Mouse (Mus musculus) 3T3-L1 (cell line): ENCODE results near the gene Ntpcr.

Experiments
- DNase-seq: peaks from one replicate; pipeline ENCODE4 v3.0.0-alpha.2; 2015; ENCODE audit warnings: low read depth, low spot score

The Ntpcr gene

DNA sequence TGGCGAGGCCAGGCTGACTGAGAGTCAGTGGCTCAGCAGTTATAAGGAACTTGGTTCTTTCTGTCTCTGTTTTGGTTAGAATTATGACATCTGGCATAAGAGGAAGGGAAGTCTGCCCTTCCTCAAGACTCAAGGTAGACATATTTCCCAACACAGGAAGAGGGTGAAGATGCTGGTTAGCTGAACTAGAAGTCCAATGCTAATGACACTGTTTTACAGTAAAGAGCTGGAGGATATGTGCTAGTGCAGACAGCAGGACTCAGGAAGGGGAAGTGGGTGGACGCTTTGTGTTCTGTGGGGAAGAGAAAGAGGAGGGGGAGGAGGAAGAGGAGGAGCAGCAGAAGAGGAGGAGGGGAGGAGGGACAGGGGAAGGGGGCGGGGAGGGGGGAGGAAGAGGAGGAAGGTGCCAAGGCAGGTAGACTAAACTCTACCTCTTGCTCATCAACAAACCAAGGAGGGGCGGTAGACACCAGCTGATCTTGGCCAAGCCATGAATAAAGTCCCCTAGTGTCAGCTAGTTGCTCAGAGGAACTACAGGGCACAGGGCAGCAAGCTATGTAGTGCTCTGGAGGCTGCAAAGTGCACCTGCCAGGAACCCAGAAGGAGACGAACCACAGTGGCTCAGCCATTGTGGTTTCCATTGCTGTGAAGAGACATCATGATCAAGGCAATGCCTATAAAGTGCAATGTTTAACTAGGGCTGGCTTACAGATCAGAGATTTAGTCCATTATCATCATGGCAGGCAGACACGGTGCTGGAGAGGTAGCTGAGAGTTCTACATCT lies 4.5 kb upstream of the Ntpcr start:
- DNase-seq = no peak

DNA sequence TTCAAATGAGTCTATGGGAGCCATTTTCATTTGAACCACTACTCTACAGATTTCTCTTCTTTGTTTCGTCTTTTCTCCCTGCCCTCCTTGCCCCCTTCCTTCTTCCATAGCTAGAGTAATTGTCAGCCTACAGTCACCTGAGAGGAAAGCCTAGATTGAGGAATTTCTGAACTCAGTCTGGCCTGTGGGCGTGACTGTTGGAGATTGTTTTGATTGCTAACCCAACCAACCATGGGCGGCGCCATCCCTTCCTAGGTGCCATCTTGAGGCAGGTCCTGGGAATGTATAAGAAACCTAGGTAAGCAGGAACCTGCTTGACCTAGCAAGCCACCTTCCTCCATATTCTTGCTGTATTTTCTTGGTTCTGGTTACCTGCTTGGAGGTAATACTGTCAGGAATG lies 3.6 kb upstream of the Ntpcr start:
- DNase-seq = no peak

DNA sequence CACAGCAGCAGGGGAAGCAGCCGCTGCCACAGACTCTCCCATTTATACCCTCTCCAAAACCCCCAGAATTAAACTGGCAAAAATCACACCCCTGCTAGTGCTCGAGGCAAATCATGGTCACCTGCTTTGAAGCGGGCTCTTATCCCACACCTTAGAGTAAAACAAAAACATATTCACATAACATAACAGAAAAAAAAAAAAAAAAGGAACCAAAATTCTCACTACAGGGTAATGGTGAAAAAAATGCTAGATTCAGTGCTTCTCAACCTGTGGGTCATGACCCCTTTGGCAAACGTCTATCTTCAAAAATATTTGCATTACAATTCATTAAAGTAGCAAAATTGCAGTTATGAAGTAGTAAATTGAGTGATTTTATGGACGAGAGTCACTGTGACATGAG lies 2.8 kb upstream of the Ntpcr start:
- no peak for DNase-seq

DNA sequence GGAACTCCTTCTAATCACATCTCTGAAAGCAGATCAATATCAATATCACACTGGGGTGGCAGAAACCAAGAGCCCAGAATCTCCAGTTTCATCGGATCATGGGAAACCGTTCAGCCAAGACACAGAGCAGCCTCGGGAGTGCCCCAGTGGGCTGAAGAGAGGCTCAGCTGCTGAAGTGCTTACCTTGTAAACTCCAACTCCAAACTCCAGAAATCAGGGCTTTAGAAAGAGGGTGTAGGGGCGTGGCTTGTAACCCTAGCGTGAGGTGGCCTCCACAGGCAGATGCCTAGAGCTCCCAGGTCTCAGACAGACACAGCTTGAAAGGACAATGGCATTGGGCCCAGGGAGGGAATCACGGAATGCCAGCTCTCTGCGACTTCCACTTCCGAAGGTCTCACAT lies 2.0 kb upstream of the Ntpcr start:
- no peak for DNase-seq

DNA sequence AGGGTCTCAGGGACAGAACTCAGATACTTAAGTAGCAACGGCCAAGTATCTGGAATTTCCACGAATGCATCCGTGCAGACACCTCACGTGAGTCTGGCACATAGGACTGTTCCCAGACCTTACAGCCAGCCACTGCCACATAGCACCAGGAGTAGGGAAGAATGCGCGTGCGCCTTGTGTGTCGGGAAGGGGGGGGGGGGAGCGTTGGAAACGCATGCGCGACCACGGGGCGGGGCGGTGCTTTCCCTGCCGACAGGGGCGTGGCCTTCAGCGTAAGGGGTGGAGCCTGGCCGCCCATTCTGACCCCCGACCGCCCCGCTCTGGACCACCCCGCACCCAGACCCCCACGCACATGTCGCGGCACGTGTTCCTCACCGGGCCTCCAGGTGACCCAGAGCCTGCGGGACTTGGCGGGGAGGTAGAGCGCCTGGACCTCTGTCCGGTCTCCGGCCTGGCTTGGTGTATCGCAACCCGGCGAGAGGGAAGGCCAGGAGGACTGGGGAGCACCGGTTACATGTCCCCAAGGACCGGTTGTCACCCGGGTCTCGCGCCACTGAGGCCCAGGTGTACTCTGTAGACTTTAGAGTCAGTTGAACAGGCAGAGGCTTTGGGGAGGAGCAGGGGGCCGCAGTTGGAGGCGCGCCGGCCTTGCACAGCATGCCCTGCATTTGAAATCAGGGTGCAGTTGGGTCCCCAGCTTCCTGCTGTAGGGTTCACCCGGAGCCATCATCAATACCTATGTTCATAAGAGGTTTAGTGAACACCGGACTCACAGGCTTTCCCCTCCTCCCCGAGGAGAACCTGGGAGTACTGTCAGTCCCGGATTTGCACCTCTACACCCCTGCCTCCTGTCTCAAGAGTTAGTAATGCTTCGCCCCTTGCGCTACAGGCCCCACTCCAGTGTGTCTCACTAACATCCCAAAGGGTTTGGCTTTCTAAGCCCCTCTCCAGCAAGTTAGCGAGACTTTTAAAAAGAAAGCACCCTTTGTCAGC lies 4.5 kb downstream of the Ntpcr start:
- peak; percentile 88 for DNase-seq

DNA sequence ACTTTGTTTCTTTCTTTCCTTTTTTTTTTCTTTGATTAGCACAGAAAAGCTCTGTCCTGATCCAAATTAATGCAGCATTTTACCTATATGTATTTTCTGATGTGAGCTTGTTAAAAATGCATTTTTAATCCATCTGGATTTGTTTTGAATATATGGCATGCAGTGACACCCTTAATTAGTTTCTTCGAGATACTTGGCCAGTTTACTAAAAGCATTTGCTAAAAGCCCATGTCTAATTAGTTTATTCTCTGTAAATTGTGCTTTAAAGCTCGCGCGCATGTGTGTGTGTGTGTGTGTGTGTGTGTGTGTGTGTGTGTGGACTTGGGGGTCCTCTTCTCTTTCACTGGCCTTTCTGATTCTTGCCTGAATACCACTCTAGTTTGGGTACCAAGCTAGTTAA lies 9.2 kb downstream of the Ntpcr start:
- DNase-seq = no peak

DNA sequence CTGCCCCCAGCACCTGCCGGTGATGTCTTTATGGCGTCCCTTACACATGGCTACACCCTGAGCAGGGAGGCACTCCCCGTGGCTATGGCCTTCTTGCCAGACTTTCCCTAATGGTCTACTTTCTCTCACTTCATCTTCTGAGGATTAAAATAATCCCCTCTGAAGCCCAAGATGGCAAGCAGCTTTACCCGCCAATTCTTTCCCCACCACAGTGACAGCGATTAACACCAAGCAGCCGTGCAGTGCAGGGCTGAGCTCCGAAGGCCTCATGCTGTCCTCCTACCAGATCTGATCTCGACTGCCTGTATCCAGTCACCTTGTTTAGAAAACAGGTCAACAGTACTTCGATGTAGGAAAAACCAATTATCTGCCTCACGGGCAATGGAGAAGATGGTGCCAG lies 10.9 kb downstream of the Ntpcr start:
- no peak for DNase-seq

DNA sequence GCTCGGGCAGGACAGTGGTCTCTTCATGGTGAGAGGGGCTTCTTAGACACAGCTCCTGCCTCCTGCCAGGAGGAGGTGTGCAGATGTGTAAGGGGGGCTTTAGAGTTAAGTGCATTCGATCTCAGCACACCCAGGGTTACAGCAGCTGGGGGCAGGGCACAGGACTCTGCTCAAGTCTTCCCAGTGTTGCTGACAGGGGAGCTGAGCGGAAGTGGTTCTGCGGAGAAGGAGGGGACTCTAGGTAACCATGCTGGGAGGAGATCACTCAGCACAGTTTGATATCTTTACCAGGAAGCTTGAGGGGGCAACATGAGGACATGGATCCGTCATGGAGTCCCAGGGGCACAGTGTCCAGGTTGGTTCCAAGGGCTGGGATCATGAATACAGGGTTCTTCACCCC lies 11.6 kb downstream of the Ntpcr start:
- no peak for DNase-seq

DNA sequence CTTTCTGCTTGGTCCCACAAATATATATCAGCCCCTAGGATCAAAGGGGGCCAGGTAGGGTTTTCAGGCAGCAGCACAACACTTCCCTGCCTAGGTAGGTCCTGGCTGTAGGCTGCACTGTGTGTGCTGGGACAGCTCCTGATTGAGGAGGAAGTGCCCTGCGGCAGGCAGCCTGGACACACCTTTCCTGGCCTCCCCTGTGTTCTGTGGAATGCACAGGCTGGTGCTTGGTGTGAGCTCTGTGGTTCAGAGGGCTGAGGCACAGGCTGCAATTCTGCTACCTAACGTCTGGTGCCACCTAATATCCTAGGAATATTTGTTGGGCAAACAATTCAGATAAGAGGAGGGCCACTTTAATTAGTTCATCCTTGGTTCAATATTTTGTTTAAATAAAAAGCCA lies 12.1 kb downstream of the Ntpcr start:
- no peak for DNase-seq

DNA sequence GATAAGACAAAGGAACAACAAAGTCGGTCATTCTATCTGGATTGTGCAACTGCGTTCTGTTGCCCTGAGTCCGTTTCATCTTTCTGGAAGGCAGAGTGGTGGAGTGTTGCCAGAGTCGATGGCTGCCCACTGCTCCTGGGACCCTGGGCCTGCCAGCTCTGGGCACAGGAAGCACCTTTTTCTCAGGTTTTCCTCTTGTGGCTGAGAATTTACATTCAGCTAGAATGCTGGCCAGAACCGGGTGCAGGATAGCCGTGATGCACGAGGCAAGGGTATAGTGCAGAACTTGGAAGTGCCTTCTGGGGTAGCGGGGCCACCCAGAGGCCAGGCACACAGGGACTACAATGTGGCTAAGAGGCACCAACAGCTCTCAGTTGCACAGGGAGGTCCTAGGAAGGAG lies 12.6 kb downstream of the Ntpcr start:
- DNase-seq = no peak

DNA sequence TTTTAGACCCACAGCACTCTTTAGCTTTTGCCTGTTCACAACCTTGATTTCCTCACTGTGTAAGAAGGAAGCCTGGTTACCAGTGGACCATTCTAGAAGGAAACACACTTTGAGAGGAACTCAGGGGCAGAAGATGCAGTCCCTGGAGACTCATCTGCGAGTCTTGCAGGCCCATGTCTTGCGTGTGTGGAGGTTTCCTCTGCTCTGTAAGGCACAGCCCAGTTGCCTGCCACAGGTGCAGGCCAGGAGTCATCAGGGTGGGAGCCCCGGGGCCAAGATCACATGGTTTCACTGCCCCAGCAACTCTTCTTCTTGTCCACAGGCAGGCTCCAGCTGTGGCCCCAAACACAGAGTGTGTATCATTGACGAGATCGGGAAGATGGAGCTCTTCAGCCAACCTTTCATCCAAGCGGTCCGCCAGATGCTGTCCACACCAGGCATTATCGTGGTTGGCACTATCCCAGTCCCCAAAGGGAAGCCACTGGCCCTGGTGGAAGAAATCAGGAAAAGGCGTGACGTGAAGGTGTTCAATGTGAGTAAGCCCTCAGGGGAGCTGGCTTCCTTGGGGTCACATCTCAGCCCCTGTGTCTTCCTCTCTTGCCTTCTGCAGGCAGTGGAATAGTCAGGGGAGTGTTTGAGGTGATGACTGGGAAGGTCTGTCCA lies 15.3 kb downstream of the Ntpcr start:
- DNase-seq = no peak

DNA sequence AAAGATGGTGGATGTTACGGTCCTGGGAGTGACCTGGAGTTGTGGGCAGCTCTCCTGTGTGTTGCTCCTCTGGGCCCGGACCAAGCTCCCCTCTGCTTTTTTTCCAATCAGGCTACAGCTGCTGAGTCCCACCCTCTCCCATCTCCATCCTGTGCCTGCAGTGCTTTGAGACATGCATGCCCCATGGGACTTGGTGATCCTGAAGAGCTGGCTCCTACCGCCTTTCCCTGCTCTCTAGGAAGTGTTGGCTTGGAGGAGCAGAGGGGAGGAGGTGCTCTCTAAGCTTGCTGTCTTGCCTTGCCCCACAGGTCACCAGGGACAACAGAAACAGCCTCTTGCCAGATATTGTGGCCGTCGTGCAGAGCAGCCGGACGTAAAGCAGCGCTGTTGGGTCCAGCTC lies 17.6 kb downstream of the Ntpcr start:
- no peak for DNase-seq

DNA sequence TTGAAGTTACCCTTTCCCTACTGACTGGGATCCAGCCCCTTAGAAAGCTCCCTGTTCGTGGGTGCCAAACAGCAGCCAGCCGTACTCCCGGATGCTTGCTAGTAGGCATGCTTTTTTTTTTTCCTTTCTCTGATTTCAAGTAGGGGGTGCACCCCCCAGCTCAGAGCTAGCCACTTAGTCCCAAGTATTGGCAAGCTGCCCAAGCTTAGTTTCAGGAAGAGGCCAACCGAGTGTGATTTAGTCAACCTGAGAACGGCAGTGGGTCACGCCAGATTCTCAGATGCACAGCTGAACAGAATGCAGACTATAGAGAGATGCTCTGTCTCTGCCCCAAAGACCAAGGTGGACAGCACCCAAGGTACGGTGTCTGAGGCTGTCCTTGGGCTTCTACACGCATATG lies 21.1 kb downstream of the Ntpcr start:
- no peak for DNase-seq

DNA sequence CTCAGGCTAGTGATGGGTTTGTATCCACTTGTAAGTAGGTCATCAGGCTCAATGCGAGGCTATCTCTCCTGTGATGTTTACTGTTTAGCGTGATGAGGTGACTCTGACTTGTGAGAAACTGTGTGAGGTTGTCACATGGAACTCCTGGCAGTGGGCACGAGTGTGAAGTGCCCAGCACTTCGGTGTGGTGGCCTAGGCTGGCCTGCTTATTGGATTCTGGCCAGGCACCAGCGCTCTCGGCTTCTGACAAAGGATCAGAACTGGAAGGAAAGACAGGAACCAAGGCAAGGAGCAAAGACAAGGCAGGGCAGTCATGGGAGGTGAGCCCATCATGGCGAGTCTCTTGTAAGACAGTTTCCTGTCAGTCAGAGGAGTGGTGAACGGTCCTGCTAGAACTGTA lies 26.1 kb downstream of the Ntpcr start:
- no peak for DNase-seq

DNA sequence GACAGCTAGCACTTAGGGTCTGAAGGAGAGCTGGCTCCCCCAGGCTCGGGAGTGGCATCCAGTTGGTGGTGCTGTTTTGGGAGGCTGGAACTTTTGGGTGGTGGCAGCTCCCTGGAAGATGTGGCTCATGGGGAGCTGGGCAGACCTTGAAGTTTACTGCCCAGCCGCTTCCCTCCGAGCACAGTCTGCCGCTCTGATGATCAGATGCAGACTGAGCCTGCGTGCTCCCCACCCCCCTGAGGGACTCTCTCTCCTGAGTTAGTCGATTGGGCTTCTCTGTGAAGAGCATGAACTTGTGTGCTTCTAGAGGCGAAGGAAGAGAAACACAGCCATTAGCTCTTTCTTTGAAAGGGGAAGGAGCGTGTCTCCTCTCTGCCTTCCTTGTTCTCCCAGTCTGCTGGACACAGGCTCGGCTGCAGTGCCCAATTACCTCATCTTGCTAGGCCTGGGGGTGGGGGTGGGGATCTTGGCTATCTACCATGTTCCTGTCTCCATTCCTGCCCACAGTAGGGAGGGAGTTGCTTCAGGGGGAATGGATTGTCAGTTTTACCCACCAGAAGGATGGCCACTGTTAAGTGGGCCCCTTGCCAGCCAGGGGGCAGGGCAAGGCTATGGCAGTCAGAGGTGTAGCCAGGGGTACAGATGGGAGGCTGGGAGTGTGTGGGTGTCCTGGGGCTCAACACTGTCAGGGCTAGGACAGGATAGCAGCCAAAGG lies 26.8 kb downstream of the Ntpcr start:
- DNase-seq = peak; percentile 29

DNA sequence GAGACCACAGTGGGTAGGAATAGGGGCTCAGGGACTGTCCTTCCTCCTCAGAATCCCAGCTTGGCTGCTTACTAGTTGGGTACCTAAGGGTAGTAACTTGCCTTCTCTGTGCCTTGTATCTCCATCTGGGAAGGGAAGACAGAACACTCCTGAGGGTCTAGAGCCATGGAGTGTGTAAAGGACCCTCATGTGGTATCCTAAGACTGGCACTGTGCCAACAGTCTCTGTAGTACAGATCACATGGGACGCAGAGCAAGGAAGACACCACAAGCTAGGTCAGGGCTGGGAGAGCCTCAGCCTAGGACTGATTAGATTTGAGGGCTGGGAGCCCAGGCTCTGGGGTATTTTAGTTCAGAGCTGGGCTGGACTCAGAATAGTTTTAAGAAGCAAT lies 27.3 kb downstream of the Ntpcr start:
- DNase-seq = no peak

DNA sequence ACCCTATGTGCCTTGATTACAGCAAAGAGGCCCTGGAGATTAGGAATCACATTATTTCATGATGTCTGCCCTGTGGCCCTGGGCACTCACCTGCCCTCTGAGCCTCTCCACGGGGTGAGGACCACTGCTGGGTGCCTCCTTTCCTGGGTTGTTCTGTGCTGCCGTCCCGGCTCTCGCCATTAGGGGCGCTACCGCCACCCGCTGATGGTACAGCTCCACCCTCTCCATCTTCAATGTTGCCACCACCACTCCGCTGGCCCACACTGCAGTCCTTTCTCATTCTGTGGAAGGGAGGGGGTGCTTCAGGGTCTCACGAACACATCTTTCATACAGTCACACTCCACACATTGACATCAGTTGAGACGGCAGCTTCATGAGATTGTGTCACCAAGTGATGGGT lies 29.3 kb downstream of the Ntpcr start:
- no peak for DNase-seq

DNA sequence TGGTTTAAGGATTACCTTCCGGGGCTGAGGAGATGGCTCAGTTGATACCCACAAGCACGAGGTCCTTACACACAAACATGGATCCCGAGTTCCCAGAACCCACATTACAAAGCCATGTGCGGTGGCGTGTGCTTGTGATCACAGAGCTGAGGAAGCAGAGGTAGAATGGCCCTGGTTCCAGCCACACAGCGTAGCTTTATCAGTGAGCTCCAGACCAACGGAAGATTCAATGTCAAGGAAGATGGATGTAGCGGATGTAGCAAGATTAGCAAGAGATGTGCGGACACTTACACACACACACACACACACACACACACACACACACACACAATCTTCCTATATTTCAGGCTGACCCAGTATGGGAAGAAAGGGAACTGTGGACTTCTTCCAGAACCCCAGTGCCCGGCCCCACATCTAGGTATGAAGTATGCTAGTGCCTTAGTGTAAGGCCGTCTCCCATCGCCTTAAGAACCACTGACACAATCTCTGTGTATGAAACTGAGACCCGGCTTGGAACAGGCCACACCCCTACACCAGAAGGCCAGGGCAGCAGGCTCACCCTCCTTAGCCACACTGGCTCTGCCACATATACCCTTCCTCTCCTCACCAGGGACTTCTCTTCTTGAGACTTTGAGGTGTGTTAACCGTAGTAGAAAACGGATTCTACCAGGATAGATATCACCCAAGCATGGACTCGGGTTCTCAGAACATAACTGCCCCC lies 33.5 kb downstream of the Ntpcr start:
- DNase-seq = no peak

DNA sequence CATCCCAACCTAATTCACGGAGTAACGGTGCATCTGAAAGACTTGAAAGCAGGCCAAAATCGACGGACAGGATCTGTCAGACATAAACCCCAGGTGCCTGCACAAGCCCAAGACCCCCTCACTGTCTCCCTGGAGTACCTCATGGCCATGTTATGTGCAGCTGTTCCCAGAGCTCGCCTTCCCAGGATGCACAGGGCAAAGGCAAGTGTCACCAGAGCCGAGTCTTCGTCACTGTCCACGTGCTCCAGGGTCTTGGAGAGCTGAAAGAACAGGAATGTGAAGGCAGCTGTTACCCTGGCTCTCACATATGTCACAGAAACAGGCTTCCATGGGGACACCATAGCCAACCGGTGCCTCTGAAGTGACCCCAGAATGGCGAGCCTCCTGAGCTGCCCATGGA lies 38.3 kb downstream of the Ntpcr start:
- no peak for DNase-seq

DNA sequence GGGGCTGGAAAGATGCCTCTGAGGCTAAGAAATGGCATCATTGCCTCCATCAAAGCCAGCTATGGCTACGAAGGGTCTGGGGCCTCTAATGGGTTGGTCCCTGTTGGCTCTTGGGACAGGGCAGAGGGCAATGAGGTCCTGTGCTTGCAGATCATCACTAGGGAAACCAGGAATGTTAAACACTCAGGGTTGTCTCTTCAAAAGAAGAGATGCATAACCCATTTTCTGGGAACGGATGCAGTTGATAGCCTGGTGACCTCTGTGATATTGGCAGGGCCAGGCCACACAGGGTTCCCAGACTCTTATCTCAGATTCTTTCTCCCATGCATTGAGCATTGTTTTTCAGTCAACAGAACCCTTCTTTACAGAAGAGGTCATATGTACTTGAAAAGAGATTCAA lies 42.5 kb downstream of the Ntpcr start:
- no peak for DNase-seq

DNA sequence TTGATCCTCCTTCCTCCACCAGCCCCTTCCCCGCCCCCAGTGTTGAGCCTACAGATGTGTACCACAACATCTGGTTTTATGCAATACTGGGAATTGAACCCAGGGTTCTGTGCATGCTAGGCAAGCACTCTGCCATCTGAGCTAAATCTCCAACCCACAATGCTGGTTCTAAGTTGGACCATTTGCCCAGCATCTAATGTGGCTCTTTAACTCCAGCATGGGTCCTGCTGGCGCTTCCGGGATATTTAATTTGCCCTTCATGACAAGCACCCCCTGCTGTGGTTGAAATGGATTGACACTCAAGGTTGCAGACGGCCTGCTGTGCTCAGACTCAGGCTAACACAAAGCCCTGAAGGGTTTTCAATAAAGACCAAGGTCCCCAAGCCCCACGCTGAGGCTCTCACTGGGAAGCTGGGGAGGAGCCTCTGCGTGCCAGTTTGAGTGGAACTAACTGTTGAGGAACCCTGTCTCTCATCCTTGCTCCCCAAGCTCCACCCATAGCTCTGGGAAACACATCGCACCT lies 43.6 kb downstream of the Ntpcr start:
- DNase-seq = no peak
